Mouse (Mus musculus) telencephalon, adult 2 months (tissue): Measurements from ENCODE around the gene Sfn.
"Not testable (repeated sequence)": the region's sequence is repeated elsewhere in the genome, so short reads cannot be mapped to it uniquely, and the experiment has no call there.

ENCODE experiments used
- DNase-seq: peaks from one replicate; pipeline ENCODE4 v3.0.0-alpha.2; 2011; ENCODE audit warnings: low read depth, low spot score

The Sfn gene

DNA sequence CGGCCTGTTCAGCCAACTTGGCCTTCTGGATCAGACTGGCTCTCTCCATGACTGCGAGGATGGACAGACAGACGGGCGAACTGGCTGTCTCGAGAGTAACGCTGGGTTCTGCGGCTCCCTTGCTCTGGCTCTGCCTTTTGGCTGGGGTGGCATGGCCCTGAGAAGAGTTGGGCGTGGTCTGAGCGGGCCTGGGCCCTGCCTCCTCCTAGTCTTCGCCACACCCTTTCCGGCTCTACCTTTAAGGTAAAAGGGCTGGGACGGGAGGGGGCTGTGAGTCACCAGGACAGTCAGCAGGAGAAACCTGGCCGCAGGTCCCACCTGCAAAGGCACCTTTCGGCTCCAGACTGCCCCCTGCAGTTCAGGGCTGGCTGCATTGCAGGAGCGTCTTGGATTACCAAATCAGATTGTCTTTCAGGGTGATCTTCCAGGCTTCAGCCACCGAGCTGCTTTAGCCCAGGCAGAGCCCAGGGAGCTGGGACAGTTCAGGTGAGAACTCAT, at the start of gene Sfn:
Gene Sfn, minus strand, starts transcription at position 448 of the 498 bp plus-strand sequence.
- no peak for DNase-seq

DNA sequence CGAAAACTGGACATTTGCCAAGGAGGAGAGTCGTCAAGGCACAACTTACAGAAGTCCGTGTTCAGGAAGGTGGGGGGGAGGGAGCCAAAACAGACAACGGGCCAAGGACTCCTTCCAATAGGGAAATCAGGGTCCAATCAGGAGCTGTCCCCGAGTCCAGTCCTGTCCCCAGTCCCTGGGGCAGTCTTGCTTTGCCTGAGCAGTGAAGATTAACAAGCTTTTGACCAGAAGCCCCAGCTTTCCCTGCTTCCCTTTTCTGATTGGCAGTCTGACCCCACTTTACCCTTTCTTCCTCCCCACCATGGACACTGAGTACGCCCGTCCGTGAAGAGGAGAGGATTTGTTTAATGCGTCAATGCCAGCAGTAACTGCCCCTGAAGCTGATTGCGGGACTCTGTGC, 49.5 kb upstream of the Sfn start:
- DNase-seq: no peak

- no peak for DNase-seq
These were observed 48.2 kb upstream of the Sfn start, which contains the start of gene Zdhhc18 for GRCm38 (mm10) chr4:133649989-133650699. Gene Zdhhc18 (minus strand): TSS chr4:133650154.

GRCm38 (mm10) chr4:133649464-133649863, 47.5 kb upstream of the Sfn start:
- not testable (repeated sequence) for DNase-seq

GRCm38 (mm10) chr4:133645680-133646079, 43.7 kb upstream of the Sfn start:
- no peak for DNase-seq

GRCm38 (mm10) chr4:133645195-133645594, 43.2 kb upstream of the Sfn start:
- no peak for DNase-seq

GRCm38 (mm10) chr4:133634043-133634410, 32.1 kb upstream of the Sfn start:
- no peak for DNase-seq

GRCm38 (mm10) chr4:133633332-133634042, 31.5 kb upstream of the Sfn start:
- DNase-seq: no peak

DNA sequence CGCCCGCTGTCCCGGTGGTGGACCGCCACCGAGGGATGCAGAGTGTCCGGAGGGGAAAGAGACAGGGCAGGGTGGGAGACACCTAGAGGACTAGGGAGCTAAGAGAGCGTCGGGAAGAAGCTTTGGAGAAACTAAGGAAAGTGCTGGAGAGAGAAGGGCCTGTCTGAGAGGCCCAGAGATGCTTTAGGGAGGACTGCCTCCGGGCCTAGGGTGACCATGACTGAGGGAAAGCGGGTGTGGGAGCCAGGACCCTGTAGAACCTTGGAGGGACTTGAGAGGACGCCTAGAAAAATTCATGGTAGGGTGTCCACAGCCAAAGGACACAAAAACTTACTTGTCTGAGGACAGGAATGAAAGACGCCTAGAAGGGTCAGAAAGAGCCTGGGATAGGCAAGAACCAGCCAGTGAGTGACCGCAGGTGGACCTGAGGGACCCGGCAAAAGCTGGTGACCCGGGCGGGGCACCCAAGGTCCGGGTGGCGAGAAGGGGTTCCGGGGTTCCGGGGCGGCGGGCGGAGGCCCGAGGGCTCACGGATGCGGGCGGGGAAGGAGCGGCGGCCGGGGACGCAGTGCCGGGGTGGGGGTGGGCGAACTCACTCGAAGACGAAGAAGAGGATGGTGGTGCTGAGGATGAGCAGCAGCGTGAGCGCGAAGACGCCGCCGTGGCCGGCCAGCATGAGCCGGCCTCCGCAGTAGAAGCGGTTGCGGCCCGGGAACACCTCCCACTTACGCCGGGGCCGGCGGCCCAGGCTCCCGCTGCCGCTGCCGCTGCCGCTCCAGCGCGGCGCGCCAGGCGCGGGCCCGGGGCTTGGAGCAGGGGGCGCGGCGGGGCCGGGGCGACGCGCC, 30.7 kb upstream of the Sfn start:
- DNase-seq: no peak

- no peak for DNase-seq
These were observed 29.9 kb upstream of the Sfn start for GRCm38 (mm10) chr4:133631769-133632411.

DNA sequence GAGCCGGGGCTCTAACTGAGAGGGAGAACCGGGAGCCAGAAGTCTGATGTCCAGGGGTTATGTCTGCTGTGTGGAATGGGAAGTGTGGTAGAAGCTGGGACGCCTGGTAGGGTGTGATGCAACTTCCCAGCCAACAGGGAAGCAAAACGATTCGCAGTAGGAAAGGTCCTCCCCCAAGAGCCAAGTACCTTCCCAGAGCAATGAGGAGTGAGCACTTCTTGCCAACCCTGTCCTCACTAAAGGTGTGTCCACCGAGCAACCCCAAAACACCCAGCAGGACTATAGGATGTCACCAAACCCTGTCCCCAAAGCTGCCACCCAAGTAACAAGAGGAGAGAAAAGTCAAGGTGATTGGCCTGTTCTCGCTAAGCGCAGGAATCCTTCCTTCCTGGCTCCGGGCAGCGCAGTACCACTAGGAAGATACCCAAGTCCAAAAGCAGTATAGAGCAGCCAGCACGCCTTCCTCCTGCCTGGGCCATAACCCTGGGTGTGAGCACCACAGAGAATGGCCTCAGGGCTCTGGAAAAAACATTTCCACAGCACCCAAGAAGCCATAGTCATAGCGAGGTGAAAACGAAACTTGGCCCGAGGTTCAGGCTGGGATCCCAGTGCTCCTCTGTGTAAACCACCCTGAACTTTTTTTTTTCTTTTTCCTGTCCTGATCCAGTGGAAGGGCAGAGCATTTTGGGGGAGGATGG, 29.3 kb upstream of the Sfn start:
- no peak for DNase-seq

DNA sequence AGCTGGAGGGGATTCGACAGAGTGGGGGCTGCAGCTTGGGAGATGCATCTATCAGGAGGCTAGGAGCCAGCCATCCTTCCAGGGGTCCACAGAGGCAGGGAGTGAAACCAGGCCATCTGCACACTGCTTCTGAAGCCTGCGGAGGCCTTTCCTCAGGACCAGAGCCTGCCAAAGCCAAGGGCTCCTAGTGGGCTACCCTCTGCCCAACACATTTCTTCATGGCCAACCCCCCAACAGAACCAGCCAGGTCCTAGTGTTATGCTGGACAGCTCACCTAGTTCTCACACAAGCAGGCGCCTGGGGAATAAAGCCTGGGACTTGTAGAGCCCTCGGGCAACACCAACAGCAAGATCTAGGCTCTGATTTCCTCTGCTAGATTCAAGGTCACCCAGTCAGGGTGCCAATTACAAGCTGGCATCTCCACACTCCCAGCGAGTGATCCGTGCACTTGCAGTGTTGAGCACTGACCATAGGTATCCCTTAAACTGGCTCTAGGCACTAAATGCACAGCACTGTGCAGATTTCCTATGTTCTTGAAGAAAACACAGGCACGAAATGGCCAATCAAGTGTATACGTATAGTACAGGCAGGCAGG, 28.5 kb upstream of the Sfn start:
- no peak for DNase-seq

GRCm38 (mm10) chr4:133629191-133629590, 27.2 kb upstream of the Sfn start:
- no peak for DNase-seq

- DNase-seq: no peak
These were observed 26.5 kb upstream of the Sfn start for GRCm38 (mm10) chr4:133628517-133628916.

- DNase-seq: no peak
These were observed 25.1 kb upstream of the Sfn start for GRCm38 (mm10) chr4:133627039-133627438.

DNA sequence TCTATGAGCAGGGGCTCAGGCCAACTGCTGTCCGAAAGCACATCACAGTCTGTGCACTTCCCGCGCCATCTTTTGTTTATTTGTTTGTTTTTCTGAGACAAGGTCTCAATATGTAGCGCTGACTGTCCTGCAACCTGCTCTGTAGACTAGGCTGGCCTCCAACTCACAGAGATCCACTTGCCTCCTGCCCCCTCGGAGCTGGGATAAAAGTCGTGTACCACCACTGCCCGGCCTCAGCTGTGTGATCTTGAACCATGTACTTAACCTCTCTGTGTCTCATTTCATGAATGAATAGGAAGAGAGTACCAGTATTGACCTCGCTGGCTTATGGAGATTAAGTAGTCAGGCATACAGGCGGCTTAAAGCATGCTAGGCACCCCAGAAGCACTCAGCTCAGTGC, 24.7 kb upstream of the Sfn start:
- no peak for DNase-seq

GRCm38 (mm10) chr4:133626221-133626620, 24.3 kb upstream of the Sfn start:
- no peak for DNase-seq

GRCm38 (mm10) chr4:133625621-133626071, 23.7 kb upstream of the Sfn start:
- DNase-seq: no peak

DNA sequence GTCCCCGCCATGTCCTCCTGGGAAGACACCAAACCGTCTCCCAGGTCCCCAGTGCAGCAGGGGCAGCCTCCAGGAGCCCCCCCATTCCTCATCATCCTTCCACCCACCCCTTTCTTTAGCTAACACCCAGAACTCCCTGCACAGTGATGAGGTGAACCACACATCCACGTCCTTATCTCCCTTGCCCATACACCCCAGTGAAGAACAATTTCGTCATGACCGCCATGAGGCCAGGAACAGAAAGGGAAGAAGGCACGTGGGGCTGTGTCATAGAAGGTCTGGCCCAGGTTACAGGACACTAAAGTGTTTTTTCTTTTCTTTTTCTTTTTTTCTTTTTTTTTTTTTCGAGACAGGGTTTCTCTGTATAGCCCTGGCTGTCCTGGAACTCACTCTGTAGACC, 22.9 kb upstream of the Sfn start:
- DNase-seq: no peak

- DNase-seq: no peak
These were observed 20.3 kb upstream of the Sfn start for GRCm38 (mm10) chr4:133622161-133622695.
